Mouse (Mus musculus) intestine, embryonic 14.5 days (tissue): ENCODE data around the gene Ltbp4. TPM values are rescaled to one million over a fixed set of nuclear protein-coding genes. Genes with fewer than 3 reads are reported as not detected.

Source experiments
- ATAC-seq: fragments of 200-750 bp; cut with Nextera tagmentation; replicated peaks from 2 replicates; pipeline ENCODE4 v1.8.0; 2017; ENCODE audit warnings: low read depth, moderate number of reproducible peaks, moderate TSS enrichment, moderate library complexity; ENCODE audit not compliant: low FRiP score, low TSS enrichment
- DNase-seq: peaks from one replicate; pipeline ENCODE4 v3.0.0-alpha.2; 2018; ENCODE audit warnings: low spot score
- H3K27ac ChIP-seq: fragments of 300-500 bp; sonication (generic); 2 replicates; pipeline ENCODE4 v1.5.1; 2014; ENCODE audit warnings: low read depth, mild to moderate bottlenecking, control low read depth
- H3K27me3 ChIP-seq: fragments of 300-500 bp; sonication (generic); replicated peaks from 2 replicates; pipeline ENCODE4 v1.6.1; 2014; ENCODE audit warnings: low read length, control low read depth; ENCODE audit not compliant: control insufficient read depth, insufficient read depth
- H3K36me3 ChIP-seq: fragments of 300-500 bp; sonication (generic); 2 replicates; pipeline ENCODE4 v1.6.1; 2014; ENCODE audit warnings: low read length, control low read depth; ENCODE audit not compliant: control insufficient read depth, insufficient read depth
- H3K4me1 ChIP-seq: fragments of 300-500 bp; sonication (generic); replicated peaks from 2 replicates; pipeline ENCODE4 v1.6.1; 2014; ENCODE audit warnings: low read length, control low read depth, mixed read lengths; ENCODE audit not compliant: control insufficient read depth, insufficient read depth
- H3K4me2 ChIP-seq: fragments of 300-500 bp; sonication (generic); 2 replicates; pipeline ENCODE4 v1.6.1; 2014; ENCODE audit warnings: low read length
- H3K4me3 ChIP-seq: fragments of 300-500 bp; sonication (generic); 2 replicates; pipeline ENCODE4 v1.5.1; 2014; ENCODE audit warnings: low read depth, low read length, control low read depth, mixed read lengths
- H3K9ac ChIP-seq: fragments of 300-500 bp; sonication (generic); 2 replicates; pipeline ENCODE4 v1.6.1; 2014; ENCODE audit warnings: mild to moderate bottlenecking, low read length
- H3K9me3 ChIP-seq: fragments of 300-500 bp; sonication (generic); 2 replicates; pipeline ENCODE4 v1.6.1; 2016; ENCODE audit warnings: low read length, control low read depth; ENCODE audit not compliant: control insufficient read depth
- WGBS: fragments of 180-500 bp; shearing (Covaris S2); extraction: QIAGEN DNeasy Blood & Tissue Kit; methylation state at CpG from one replicate; pipeline ENCODE4 v1.1.7; 2014; 5-methylcytosine and 5-hydroxymethylcytosine counted together
- polyA plus RNA-seq: library from polyadenylated mRNA; unstranded; fragments of >200 nt; fragmentation: Nextera tagmentation; extraction: Ambion mirVana; gene quantifications from 2 replicates; pipeline ENCODE4 v1.2.1, GENCODE M21; 2014

Gene Ltbp4
- polyA plus RNA-seq, 1 experiment from 2014 or later, result 110 TPM

DNA sequence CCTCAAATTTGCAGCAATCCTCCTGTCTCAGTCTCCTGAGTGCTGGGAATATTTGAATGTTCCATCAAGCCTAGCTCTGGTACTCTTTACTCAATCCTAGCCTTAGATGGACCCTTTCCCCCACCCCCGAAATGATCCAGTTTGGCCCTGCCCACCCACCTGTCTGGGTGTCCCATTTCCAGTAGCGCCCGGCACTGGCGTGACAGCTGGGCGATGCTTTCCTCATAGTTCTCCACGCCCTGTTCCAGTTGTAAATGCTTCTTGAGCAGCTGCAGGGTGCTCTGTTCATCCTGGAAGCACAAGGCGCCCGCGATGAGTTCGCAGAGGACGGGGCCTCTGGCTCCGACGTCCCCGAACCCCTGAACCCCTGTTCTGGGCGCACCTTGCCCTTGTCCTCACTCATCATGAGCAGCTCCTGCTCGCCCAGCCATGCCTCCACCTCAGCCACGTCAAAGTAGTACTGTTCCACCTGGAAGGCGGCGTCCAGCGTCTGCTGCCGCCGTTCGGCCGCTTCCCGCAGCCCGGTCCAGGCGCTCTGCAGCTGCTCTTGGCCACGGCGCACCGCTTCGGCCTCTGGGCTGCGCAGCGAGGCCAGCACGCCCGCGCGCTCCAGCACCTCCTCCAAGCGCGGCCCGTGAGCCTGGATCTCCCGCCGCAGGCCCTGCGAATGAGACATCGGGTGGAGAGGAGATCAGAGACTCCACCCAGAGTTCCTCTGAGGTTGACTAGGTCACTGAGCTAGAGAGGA, 34.4 kb upstream of the Ltbp4 start:
- Histone ChIP-seq H3K4me1 (no peaks in the 10 kb centered on the region; the same call in 1 of the 2 replicates), H3K4me3 (peak overlapping the region; percentile 1; the same call in 1 of the 2 replicates), H3K9ac (no peak overlapping the region), H3K27ac (no peak overlapping the region), H3K4me2 (peak overlapping the region; percentile 30), H3K36me3 (no peaks in the 10 kb centered on the region), H3K9me3 (no peaks in the 10 kb centered on the region), H3K27me3 (peaks cover 97% of the 10 kb centered on the region)
- DNase-seq (no peak), ATAC-seq (no peak)
- 5% methylated on average over 44 of the region's 44 CpGs for whole genome bisulfite sequencing

DNA sequence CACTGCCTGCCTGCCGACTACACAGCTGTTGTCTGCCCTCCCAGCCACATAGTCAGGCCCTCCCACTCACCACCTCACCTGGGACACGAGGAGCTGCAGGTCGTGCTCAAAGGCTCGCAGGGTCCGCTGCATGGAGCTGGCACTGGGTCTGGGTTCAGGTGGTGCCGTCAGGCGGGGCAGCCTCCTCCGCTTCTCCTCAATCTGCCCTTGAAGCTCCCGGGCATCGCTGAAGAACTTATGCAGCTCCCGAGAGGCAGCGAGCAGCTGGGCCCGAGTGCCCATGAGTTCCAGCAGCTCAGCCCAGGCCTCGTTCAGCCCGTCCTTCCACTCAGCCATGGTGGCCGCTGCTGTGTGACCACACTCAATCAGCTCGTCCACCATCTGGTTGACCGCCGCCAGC, 31.6 kb upstream of the Ltbp4 start:
- Histone ChIP-seq H3K4me3 (no peak overlapping the region), H3K9ac (no peak overlapping the region), H3K9me3 (no peaks in the 10 kb centered on the region), H3K36me3 (no peaks in the 10 kb centered on the region), H3K4me1 (peaks cover 4% of the 10 kb centered on the region; the same call in 1 of the 2 replicates), H3K4me2 (no peak overlapping the region), H3K27me3 (peaks cover 100% of the 10 kb centered on the region), H3K27ac (no peak overlapping the region)
- ATAC-seq, result no peak
- DNase-seq, result no peak
- 84% methylated on average over 19 of the region's 19 CpGs for WGBS

DNA sequence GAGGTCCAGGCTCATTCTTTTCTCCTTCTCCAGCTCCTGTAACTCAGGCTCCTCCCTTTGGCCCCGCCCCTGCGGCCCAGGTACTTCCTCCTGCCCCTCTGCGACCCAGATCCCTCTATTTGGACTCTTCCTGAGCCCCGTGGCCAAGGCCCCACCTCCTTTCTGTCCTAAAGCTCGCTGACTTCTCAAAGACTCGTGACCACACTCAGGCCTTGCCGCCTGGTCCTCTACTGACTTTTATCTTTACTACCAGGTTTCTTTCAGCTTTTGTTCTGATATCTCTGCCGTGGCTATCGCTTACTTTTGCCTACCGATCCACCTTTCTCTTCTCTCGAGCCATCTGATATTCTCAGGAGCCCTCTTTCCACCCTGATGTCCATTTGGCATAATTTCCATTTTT, 30.5 kb upstream of the Ltbp4 start:
- Histone ChIP-seq H3K9me3 (no peaks in the 10 kb centered on the region), H3K4me1 (peaks cover 4% of the 10 kb centered on the region; the same call in 1 of the 2 replicates), H3K4me3 (0 out of 2 replicates have a peak overlapping the region, but pooled peaks have one; percentile 8), H3K9ac (no peak overlapping the region), H3K27me3 (peaks cover 100% of the 10 kb centered on the region), H3K27ac (no peak overlapping the region), H3K36me3 (no peaks in the 10 kb centered on the region), H3K4me2 (peak overlapping the region; percentile 33)
- DNase-seq (no peak), ATAC-seq (peak; percentile 34; the same call in 1 of the 2 replicates)
- 15% methylated on average over 11 of the region's 11 CpGs for WGBS

DNA sequence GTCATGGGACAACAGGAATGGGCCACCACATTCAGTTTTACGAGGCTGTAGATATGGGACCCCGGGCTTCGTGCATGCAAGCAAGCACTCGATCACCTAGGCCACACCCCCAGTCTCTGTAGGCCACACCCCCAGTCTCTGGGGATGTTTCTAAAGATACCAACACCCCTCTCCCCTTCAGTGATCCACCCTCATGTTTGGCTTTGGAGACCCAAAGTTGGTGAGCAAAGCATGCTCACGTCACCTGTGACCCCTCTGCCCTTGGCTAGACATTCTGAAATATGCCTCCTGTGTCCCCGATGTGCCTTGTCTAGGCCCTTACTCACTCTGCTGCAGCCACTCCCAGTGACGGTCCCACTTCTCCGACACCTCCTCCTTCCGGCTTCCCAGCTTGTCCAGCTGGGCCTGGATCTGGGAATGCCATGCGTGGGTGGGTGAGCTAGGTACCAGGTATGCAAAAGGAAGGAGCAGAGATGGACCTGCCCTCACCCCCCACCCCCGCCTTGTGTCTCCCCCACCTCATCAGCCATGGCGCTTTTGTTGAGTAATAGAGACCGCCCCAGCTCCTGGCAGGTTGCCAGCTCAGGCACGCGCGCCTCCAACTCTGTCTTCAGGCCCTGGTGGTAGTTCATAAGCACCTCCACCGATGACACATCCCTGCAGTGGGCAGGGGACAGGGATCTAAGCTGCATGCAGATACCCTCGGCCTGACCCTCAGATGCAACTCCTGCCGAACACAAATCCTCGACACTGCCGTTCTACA, 28.8 kb upstream of the Ltbp4 start:
- DNase-seq, result no peak
- Histone ChIP-seq H3K27me3 (peaks cover 82% of the 10 kb centered on the region), H3K36me3 (no peaks in the 10 kb centered on the region), H3K4me1 (peaks cover 4% of the 10 kb centered on the region; the same call in 1 of the 2 replicates), H3K9me3 (no peaks in the 10 kb centered on the region), H3K4me3 (no peak overlapping the region), H3K9ac (no peak overlapping the region), H3K27ac (no peak overlapping the region), H3K4me2 (no peak overlapping the region)
- no peak for ATAC-seq
- 40% methylated on average over 21 of the region's 21 CpGs for WGBS

DNA sequence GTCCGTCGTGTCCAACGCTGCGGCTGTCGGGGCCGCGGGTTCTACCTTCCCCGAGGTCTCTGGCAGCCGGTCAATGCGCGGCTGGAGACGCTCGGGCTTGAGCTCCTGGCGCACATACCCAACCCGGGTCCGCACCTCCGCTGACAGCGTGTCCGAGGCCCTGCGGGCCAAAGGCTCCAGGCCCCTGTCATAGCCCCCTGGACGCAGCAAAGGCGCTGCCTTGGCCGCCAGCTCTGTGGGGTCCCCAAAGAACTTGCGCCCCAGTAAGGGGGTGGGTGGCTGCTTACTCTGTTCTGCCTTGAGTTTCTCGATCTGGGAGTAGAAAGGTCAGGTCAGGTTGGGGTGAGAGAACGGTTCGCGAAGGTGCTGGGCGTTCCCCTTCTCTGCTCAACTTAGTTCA, 26.9 kb upstream of the Ltbp4 start:
- Histone ChIP-seq H3K4me2 (no peak overlapping the region), H3K36me3 (no peaks in the 10 kb centered on the region)

DNA sequence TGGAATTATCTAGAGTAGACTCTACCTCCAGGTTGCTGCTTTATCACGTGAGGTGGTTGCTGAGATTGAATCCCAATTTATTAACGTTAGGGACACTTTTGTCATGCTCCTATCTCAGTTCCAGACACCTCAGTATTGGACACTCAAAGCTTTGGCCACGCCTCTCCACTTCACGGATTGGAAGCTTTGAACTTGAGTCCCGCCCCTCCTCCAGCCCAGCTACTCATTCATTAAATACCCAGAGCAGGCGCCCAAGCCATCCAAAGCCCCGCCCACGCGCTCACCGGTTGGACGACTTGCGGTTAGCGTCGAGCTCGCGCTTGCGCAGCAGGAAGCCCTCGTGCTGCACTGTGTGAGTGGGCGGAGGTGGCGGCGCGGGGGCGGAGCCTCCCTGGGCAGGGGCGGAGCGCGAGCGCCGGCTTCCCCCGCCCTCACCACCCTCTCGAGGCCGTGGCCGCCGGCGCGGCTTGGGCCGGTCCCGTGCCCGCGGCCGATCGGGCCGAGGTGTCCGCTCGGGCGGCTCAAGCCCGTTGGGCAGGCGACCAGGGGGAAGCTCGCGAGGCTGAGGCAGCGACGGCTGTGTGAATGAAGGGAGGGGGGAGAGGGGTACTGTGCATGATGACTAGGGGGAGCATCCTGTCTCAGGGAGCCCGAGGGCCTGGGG, 23.9 kb upstream of the Ltbp4 start:
- Histone ChIP-seq H3K4me2 (peak overlapping the region; percentile 76), H3K4me1 (peaks cover 10% of the 10 kb centered on the region), H3K4me3 (peak overlapping the region; percentile 45), H3K36me3 (no peaks in the 10 kb centered on the region), H3K27ac (no peak overlapping the region), H3K9me3 (no peaks in the 10 kb centered on the region), H3K9ac (peak overlapping the region; percentile 44), H3K27me3 (peaks cover 34% of the 10 kb centered on the region)
- ATAC-seq (peak; percentile 94), DNase-seq (peak; percentile 97)
- WGBS, result under 1% methylated on average over 52 of the region's 52 CpGs

More for the DNA sequence above, 26.9 kb upstream of the Ltbp4 start:
- Histone ChIP-seq H3K27me3 (peaks cover 64% of the 10 kb centered on the region), H3K27ac (no peak overlapping the region), H3K9ac (no peak overlapping the region), H3K9me3 (no peaks in the 10 kb centered on the region), H3K4me1 (peaks cover 4% of the 10 kb centered on the region; the same call in 1 of the 2 replicates), H3K4me3 (peak overlapping the region; percentile 17)
- DNase-seq (no peak), ATAC-seq (no peak)
- 7% methylated on average over 29 of the region's 29 CpGs for WGBS

DNA sequence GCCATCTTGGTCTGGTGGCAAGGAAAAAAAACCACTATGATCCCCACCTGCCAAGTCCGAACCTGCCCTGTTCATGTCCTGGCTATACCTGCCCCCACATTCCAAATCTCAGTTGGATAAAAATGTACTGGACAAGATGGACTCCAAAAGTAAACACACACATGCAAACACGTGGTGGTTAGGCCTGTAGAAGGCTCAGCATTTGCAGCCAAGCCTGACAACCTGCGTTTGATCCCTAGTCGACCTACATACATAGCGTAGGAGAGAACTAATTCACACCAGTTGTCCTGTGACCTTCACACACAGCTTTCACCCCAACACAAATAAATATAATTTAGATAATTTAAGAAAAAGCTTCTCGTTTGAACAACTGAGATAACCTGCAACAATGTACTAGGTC, 23.3 kb upstream of the Ltbp4 start:
- no peak overlapping the region for H3K27ac ChIP-seq
- H3K9me3 ChIP-seq, result no peaks in the 10 kb centered on the region
- DNase-seq (no peak), ATAC-seq (no peak)
- H3K36me3 ChIP-seq, result no peaks in the 10 kb centered on the region
- H3K4me1 ChIP-seq, result peaks cover 12% of the 10 kb centered on the region
- H3K4me2 ChIP-seq, result peak overlapping the region; percentile 76
- no peak overlapping the region for H3K4me3 ChIP-seq
- WGBS, result 58% methylated on average over 6 of the region's 6 CpGs
- H3K9ac ChIP-seq, result no peak overlapping the region
- peaks cover 27% of the 10 kb centered on the region for H3K27me3 ChIP-seq

DNA sequence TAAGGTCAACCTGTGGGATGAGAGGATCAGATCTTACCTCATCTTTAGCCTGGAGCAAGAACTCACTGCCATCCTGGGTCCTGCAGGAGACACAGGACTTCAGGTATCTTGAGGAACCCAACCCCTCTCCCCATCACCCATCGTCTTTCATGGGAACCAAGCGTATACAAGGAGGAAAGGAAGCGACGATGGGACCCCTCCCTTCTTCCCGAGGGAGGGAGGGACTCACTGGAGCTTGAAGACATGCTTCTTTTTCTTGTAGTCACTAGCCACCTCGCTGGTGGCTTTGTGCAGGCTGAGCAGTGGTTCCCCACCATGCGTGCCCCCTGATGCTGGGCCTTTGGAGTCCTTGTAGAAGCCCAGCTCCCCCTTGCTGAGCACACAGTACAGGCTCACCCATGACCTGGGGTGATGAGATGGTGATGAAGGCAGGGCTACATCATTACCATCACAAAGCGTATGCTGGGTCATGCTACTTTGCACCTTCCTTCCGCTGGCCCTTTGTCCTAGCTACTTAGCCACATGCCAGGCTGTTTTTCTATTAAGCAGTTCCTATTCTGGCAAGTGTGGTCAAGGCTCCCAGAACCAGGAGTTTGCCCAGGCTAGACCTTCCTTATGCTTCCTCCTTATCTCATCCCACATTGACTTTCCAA, 22.3 kb upstream of the Ltbp4 start:
- Histone ChIP-seq H3K4me2 (no peak overlapping the region), H3K4me1 (peaks cover 13% of the 10 kb centered on the region), H3K36me3 (no peaks in the 10 kb centered on the region), H3K27ac (no peak overlapping the region), H3K9ac (no peak overlapping the region), H3K27me3 (peaks cover 18% of the 10 kb centered on the region), H3K4me3 (no peak overlapping the region), H3K9me3 (no peaks in the 10 kb centered on the region)
- DNase-seq, result no peak
- WGBS, result 93% methylated on average over 9 of the region's 9 CpGs
- no peak for ATAC-seq
